Mouse (Mus musculus): ENCODE measurements at regions not wholly inside any gene's neighbourhood (a gene's known extent, or its start where the extent isn't known, plus 50 kb on each side); places are given as distances from the start of the nearest gene placed in this dataset.
"Not testable (repeated sequence)": the region's sequence is repeated elsewhere in the genome, so short reads cannot be mapped to it uniquely, and the experiment has no call there.

- no peak overlapping the region for H3K27ac ChIP-seq
- H3K79me2 ChIP-seq (replicated peaks; ENCODE audit: control insufficient read depth, insufficient read depth, low read length): no peaks in the 10 kb centered on the region
- H3K27me3 ChIP-seq (ENCODE audit: control insufficient read depth, insufficient read depth, low read length): no peaks in the 10 kb centered on the region
- TF ChIP-seq CTCF (IDR thresholded peaks at IDR 0.05): no peak
- no peak for TF ChIP-seq POLR2A (IDR thresholded peaks at IDR 0.05; ENCODE audit: insufficient read depth, low read depth, low read length)
- no peak for TF ChIP-seq EP300 (IDR thresholded peaks at IDR 0.05; ENCODE audit: insufficient read depth, low read depth, low read length)
- peaks cover 8% of the 10 kb centered on the region for H3K4me1 ChIP-seq (ENCODE audit: control insufficient read depth, insufficient read depth, low read length)
- no peak overlapping the region for H3K4me3 ChIP-seq
- H3K9ac ChIP-seq (ENCODE audit: low read depth, low read length): no peak overlapping the region
- intact Hi-C loops (cut with DNase I): no loop called here
- no peak for DNase-seq
- no peaks in the 10 kb centered on the region for H3K36me3 ChIP-seq (ENCODE audit: control insufficient read depth, insufficient read depth, low read length)
- 57% methylated on average over 3 of the region's 3 CpGs for WGBS
Measured at GRCm38 (mm10) chr16:30804018-30804417, 204.5 kb downstream of the Fam43a start.

GRCm38 (mm10) chr16:30806206-30806605 lies 206.7 kb downstream of the Fam43a start:
- 80% methylated on average over 4 of the region's 4 CpGs for WGBS
- H3K4me3 ChIP-seq; DNase-seq; intact Hi-C loops (cut with DNase I); H3K79me2 ChIP-seq (replicated peaks; ENCODE audit: control insufficient read depth, insufficient read depth, low read length); H3K36me3 ChIP-seq (ENCODE audit: control insufficient read depth, insufficient read depth, low read length); H3K27ac ChIP-seq; H3K27me3 ChIP-seq (ENCODE audit: control insufficient read depth, insufficient read depth, low read length); H3K9ac ChIP-seq (ENCODE audit: low read depth, low read length); H3K4me1 ChIP-seq (ENCODE audit: control insufficient read depth, insufficient read depth, low read length): not testable (repeated sequence)

GRCm38 (mm10) chr16:30818541-30819120 lies 219.1 kb downstream of the Fam43a start:
- H3K9ac ChIP-seq (ENCODE audit: low read depth, low read length): no peak overlapping the region
- no peak overlapping the region for H3K4me3 ChIP-seq
- WGBS: 18% methylated on average over 5 of the region's 5 CpGs
- no peaks in the 10 kb centered on the region for H3K79me2 ChIP-seq (replicated peaks; ENCODE audit: control insufficient read depth, insufficient read depth, low read length)
- TF ChIP-seq POLR2A (IDR thresholded peaks at IDR 0.05; ENCODE audit: insufficient read depth, low read depth, low read length): no peak
- no peaks in the 10 kb centered on the region for H3K27me3 ChIP-seq (ENCODE audit: control insufficient read depth, insufficient read depth, low read length)
- no peak for DNase-seq
- intact Hi-C loops (cut with DNase I): no loop called here
- H3K27ac ChIP-seq: peak overlapping the region; percentile 28
- peaks cover 23% of the 10 kb centered on the region for H3K4me1 ChIP-seq (ENCODE audit: control insufficient read depth, insufficient read depth, low read length)
- no peaks in the 10 kb centered on the region for H3K36me3 ChIP-seq (ENCODE audit: control insufficient read depth, insufficient read depth, low read length)

GRCm38 (mm10) chr16:30819342-30819741 lies 219.8 kb downstream of the Fam43a start:
- WGBS: 78% methylated on average over 4 of the region's 4 CpGs
- H3K36me3 ChIP-seq (ENCODE audit: control insufficient read depth, insufficient read depth, low read length): no peaks in the 10 kb centered on the region

GRCm38 (mm10) chr16:30820234-30820633 lies 220.7 kb downstream of the Fam43a start:
- Histone ChIP-seq H3K36me3 (ENCODE audit: control insufficient read depth, insufficient read depth, low read length) (no peaks in the 10 kb centered on the region), H3K27me3 (ENCODE audit: control insufficient read depth, insufficient read depth, low read length) (no peaks in the 10 kb centered on the region), H3K4me3 (no peak overlapping the region), H3K4me1 (ENCODE audit: control insufficient read depth, insufficient read depth, low read length) (peaks cover 23% of the 10 kb centered on the region), H3K79me2 (replicated peaks; ENCODE audit: control insufficient read depth, insufficient read depth, low read length) (no peaks in the 10 kb centered on the region), H3K9ac (ENCODE audit: low read depth, low read length) (no peak overlapping the region), H3K27ac (peak overlapping the region; percentile 68; the same call in 1 of the 2 replicates)
- intact Hi-C loops (cut with DNase I): loop anchor here (2.0 to 5.0 kb wide), 5 partner anchors 15 to 128 kb away; no protein-coding TSS in a partner anchor
- 71% methylated on average over 3 of the region's 3 CpGs for WGBS
- TF ChIP-seq POLR2A (IDR thresholded peaks at IDR 0.05; ENCODE audit: insufficient read depth, low read depth, low read length) (no peak), CTCF (IDR thresholded peaks at IDR 0.05) (no peak), EP300 (IDR thresholded peaks at IDR 0.05; ENCODE audit: insufficient read depth, low read depth, low read length) (no peak)
- DNase-seq: no peak

More at GRCm38 (mm10) chr16:30819342-30819741, 219.8 kb downstream of the Fam43a start:
- no peak for DNase-seq
- TF ChIP-seq EP300 (IDR thresholded peaks at IDR 0.05; ENCODE audit: insufficient read depth, low read depth, low read length) (no peak), POLR2A (IDR thresholded peaks at IDR 0.05; ENCODE audit: insufficient read depth, low read depth, low read length) (no peak), CTCF (IDR thresholded peaks at IDR 0.05) (no peak)
- Histone ChIP-seq H3K9ac (ENCODE audit: low read depth, low read length) (no peak overlapping the region), H3K4me1 (ENCODE audit: control insufficient read depth, insufficient read depth, low read length) (peaks cover 23% of the 10 kb centered on the region), H3K27me3 (ENCODE audit: control insufficient read depth, insufficient read depth, low read length) (no peaks in the 10 kb centered on the region), H3K4me3 (no peak overlapping the region), H3K27ac (peak overlapping the region; percentile 45), H3K79me2 (replicated peaks; ENCODE audit: control insufficient read depth, insufficient read depth, low read length) (no peaks in the 10 kb centered on the region)
- intact Hi-C loops (cut with DNase I): no loop called here

- Histone ChIP-seq H3K9ac (ENCODE audit: low read depth, low read length) (no peak overlapping the region), H3K27me3 (ENCODE audit: control insufficient read depth, insufficient read depth, low read length) (no peaks in the 10 kb centered on the region), H3K27ac (peak overlapping the region; percentile 68), H3K36me3 (ENCODE audit: control insufficient read depth, insufficient read depth, low read length) (no peaks in the 10 kb centered on the region), H3K4me3 (peak overlapping the region; percentile 13; the same call in 1 of the 2 replicates), H3K4me1 (ENCODE audit: control insufficient read depth, insufficient read depth, low read length) (peaks cover 23% of the 10 kb centered on the region), H3K79me2 (replicated peaks; ENCODE audit: control insufficient read depth, insufficient read depth, low read length) (no peaks in the 10 kb centered on the region)
- intact Hi-C loops (cut with DNase I): loop anchor here (2.0 to 5.0 kb wide), 5 partner anchors 14 to 128 kb away; no protein-coding TSS in a partner anchor
- no peak for DNase-seq
- WGBS: 70% methylated on average over 4 of the region's 4 CpGs
- TF ChIP-seq POLR2A (IDR thresholded peaks at IDR 0.05; ENCODE audit: insufficient read depth, low read depth, low read length) (no peak), EP300 (IDR thresholded peaks at IDR 0.05; ENCODE audit: insufficient read depth, low read depth, low read length) (no peak), CTCF (IDR thresholded peaks at IDR 0.05) (no peak)
Measured at GRCm38 (mm10) chr16:30820761-30821160, 221.2 kb downstream of the Fam43a start.
